Mouse (Mus musculus): ENCODE data around the gene Nedd1.

DNA sequence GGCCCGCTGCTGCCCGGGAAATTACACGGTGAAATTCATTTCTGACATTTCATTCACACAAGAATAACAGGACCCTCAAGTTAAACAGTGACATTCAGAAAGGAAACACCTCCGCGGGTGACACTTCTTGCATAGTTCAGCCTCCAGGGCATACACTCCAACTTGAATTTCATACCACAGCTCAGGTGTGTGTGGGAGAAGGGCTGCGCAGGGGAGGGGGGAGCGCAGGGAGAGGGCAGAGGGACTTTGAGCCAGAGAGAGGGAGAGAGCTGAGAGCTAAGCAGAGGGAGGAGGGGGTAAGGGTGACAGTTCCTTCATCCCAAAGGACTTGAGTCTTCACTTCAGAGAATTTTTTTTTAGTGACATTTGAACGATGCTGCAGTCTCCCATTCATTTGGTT is 78.2 kb downstream of the Nedd1 start:
- no peak for TF ChIP-seq CTCF (IDR thresholded peaks at IDR 0.05; ENCODE audit: insufficient read depth, low read depth, low read length)
- TF ChIP-seq POLR2A (IDR thresholded peaks at IDR 0.05; ENCODE audit: insufficient read depth, low read depth, low read length) = no peak

Data from olfactory bulb, adult 2 months (tissue).